Mouse (Mus musculus) frontal cortex, postnatal 25 days (tissue): ENCODE results near the gene Grk6.

Source experiments
- DNase-seq, 2 experiments: peaks; one replicate each; pipeline ENCODE4 v3.0.0; 2022; ENCODE audit warnings: low spot score in 2 of 2

Grk6 gene

DNA sequence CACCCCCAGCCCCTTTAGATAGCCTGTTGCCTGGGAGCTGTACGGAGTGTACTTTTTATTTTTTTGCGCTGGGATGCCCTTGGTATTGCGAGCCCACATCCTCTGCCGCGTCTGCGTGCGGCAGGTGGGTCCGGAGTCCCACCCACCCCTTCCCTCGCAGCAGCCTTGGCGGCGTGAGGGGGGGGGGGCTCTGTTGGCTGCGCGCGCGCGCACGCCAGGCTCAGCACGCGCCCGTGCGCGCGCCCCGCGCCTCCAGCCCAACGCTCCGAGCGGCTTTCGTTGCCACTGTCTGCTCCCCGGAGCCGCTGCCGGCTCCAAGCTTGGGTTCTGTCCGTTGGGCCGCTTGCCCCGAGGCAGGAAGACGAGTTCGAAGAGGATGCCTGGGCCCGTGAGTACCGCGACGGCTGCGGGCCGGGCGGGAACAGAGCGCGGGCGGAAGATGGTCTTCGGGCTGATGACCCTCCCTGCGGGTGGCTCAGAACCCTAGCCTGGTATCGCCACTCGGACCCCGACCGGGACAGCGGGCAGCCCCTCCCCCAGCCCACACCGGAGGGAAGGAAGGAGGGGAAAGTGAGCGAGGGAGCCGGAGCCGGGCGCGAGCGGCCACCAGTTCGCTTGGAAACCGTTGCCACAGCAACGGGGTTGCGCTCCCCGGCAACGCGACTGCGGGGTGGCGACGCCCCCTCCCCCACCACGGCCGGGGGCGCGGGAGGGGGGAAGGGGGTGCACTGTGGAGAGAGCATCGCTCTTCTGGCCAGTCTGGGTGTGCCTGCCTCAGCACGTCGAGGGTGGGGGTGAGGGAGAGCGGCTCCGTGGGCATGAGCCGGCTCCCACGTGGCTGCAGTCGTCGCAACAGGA, 19.4 kb downstream of the Grk6 start, which contains the start of gene Prr7:
Prr7 (plus strand) TSS at position 241 of the 858 bp plus-strand sequence.
- DNase-seq, result peak in 1 of 2 experiments; percentile 55

DNA sequence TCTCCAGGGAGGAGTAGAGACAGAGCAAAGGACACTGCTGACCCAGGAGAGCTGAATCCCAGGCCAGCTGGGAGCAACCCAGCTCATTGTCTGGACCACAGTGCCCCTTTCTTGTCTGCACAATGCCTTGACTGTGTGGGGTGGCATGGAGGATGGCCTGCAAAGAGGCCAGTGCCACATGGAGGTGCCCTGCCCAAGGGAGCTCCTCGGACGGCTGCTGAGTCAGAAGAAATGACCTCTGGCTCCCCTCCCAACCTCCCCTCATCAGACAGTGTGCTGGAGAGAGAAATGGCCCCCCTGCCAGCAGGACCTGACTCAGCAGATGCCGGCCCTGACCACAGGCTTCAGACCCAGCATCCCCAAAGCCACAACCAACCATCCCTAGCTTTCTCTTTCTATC, 20.3 kb downstream of the Grk6 start:
- no peak for DNase-seq

DNA sequence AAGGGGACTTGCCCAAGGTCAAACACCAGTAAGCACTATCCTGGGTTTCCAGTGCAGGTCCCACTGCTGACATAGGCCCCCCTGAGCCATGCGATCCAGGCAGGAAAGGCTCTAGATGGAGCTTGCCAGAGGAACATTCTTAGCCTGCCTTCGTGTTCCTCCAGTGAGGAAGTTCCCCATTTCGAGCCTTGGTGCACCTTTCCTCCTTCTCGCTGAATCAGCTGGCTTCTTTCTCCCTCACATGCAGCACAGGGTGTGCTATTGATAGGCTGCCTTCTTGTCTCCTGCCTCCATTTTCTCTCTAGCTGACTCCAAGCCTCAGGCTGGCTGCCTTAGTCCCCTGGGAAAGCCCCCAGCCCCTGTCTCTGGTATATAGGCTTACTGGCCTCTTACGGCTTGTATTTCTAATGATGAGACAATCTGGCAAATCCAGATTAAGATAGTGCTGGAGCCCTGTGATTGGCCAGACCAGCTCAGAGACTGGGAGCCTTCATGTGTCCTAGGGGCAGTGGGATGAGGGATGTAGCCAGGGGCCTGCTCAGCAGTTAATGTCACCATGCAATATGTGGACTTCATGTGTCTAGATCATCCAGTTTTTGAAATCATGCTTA, 21.1 kb downstream of the Grk6 start:
- no peak for DNase-seq

- DNase-seq, result no peak
Observed at GRCm38 (mm10) chr13:55468851-55469560, 24.1 kb downstream of the Grk6 start.

GRCm38 (mm10) chr13:55470372-55470771, 25.5 kb downstream of the Grk6 start:
- no peak for DNase-seq

GRCm38 (mm10) chr13:55471156-55471818, 26.4 kb downstream of the Grk6 start:
- DNase-seq, result peak in 1 of 2 experiments; percentile 79

DNA sequence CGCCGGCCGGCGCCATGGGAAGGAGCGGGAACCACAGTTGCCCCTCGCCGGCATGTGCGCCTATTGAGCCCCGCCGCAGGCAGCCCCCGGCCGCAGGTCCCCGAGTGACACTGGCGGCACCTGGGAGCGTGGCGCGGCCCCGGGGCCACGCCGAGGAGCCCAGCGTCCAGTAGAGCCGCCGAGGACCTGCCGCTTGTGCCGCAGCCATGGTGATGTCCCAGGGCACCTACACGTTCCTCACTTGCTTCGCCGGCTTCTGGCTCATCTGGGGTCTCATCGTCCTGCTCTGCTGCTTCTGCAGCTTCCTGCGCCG, 26.9 kb downstream of the Grk6 start:
- DNase-seq, result no peak

DNA sequence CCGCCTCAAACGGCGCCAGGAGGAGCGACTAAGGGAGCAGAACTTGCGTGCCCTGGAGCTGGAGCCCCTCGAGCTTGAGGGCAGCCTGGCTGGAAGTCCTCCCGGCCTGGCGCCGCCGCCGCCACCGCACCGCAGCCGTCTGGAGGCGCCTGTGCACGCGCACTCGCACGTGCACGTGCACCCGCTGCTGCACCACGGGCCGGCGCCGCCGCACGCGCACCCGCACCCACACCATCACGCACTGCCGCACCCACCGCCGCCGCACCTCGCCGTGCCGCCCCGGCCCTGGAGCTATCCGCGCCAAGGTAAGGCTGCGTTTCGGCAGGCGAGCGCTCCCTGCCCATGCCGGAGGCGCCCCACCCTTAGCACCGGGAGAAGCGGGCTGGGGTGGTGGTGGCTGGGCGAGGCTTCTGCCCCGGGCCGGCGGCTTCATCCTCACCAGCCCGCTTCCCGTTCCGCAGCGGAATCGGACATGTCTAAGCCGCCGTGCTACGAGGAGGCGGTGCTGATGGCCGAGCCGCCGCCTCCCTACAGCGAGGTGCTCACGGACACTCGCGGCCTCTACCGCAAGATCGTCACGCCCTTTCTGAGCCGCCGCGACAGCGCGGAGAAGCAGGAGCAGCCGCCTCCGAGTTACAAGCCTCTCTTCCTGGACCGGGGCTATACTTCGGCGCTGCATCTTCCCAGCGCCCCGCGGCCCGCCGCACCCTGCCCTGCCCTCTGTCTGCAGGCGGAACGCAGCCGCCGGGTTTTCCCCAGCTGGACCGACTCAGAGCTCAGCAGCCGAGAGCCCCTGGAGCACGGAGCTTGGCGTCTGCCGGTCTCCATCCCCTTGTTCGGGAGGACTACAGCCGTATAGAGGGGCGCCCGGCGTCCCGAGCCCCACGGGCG, 27.5 kb downstream of the Grk6 start:
- DNase-seq, result peak in 1 of 2 experiments; percentile 64

DNA sequence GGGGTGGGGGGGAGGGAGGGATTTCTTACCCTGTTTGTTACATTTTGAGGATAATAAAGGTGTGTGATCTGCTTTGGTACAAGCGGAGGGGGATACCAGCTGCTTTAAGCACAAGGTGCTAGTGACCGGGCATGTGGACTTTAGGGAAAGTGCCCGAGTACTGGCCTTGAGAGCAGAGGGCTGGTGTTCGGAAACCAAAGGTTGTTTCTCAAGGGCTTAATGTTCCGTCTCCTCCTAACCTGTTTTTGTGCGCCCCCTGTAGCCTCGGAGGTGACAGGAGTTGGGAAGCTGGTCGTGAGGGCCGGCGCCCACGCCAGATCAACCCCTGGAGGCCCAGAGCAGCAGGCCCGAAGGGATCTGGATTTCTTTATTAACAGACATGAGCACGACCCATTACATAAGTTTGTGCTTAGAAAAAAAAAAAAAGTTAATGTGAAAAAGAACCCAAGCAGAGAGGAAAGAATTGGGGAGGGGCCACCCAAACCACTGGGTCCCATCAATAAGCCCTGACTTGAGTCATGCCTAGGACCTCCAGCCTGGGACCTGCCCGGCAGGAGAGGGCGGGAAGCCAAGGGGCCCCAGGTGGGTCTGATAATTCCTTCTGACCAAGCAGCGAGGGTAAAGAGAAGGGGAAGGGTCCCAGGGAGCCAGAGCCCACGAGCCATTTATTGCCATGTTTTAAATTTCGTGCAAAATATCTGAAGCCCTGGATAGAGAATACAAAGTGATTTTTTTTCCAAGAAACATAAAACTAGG, 28.4 kb downstream of the Grk6 start:
- DNase-seq, result no peak

GRCm38 (mm10) chr13:55473961-55474360, 29.1 kb downstream of the Grk6 start:
- DNase-seq, result no peak

DNA sequence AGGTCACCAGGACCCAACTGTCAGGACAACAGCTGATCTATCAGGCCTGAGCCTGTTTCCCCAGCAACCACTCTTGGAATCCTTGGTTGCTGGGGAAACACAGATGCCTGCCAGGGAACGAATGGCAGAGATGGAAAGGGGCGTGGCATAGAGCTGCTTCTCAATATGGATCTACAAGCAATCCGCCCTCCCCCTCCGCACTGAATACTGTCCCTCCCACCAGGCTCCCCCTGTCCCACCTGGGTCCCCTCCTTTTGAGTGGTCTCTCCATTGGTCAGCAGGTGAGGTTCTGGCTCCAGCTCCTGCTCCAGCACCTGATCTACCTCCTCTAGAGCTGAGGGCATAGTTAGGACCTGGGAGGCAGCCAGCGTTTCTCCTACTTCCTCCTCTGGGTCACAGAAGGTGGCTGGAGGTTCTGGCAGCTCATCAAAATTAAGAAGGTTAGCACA, 29.8 kb downstream of the Grk6 start:
- DNase-seq, result peak in 1 of 2 experiments; percentile 55

GRCm38 (mm10) chr13:55475750-55476149, 30.9 kb downstream of the Grk6 start:
- DNase-seq, result no peak

DNA sequence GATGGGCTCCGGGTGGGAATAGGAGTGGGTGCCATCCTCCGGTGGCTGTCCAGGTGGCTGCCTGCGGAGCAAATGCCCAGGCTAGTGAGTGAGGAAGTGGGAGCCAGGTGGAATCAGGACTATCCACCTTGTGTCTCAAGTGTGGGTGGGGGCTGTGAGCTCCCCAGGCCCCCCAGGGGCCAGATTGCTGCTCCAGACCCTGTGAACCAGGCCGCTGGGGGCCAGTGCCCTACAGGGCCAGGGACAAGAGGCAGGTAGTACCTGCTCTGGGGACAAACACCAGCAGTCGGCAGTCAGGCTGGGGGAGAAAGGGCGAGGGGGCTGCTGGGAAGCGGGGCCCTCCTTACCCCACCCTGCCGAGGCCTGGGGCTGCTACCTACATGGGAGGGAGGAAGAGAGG, 31.4 kb downstream of the Grk6 start:
- DNase-seq, result no peak

- DNase-seq, result no peak
Observed at GRCm38 (mm10) chr13:55477492-55477891, 32.6 kb downstream of the Grk6 start.

- DNase-seq, result no peak
Observed at GRCm38 (mm10) chr13:55478036-55478435, 33.2 kb downstream of the Grk6 start.

- DNase-seq, result no peak
Observed at GRCm38 (mm10) chr13:55479008-55479407, 34.1 kb downstream of the Grk6 start.

- no peak for DNase-seq
Observed at GRCm38 (mm10) chr13:55479929-55480328, 35.1 kb downstream of the Grk6 start.

DNA sequence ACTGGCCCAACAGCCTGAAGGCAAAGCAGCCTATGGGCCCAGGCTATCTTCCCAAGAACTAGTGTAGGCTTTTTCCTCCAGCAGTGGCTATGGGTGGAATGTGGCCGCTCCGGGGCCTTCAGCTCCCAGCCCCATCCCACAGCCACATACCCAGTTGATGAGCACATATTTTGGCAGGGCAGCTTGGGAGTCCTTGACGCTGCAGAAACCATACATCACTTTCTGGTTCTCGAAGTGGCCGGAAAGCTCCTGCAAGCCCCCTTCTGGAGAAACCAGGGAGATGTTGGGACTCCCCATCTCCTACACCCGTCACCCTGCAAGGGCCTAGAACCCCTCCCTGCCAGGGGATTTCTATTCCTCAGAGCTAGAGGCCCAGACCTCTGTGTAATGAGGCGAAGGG, 37.7 kb downstream of the Grk6 start:
- no peak for DNase-seq

GRCm38 (mm10) chr13:55483071-55483470, 38.2 kb downstream of the Grk6 start:
- DNase-seq, result no peak

DNA sequence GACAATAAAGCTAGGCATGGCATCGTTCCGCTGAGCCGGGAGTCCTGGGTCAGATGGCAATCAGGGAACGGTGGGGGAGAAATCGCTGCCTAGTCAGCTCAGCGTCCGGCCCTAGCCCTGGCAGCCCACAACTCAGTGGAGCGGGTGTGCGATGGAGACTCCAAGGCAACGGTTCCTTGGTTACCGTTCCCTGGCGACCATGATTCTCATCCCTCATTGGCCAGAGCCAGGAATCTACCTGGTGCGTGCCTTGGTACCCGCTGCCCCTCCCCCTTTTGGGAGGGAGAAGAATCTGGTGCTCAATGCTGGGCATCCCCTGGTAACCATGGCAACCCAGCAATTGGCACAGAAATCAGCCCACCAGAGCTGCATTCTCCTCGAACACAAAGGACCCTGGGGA, 38.7 kb downstream of the Grk6 start:
- peak; percentile 75 to 86 for DNase-seq
